Mouse (Mus musculus): Measurements from ENCODE around the gene Irx2. TPM values are rescaled to one million over a fixed set of nuclear protein-coding genes. Genes with fewer than 3 reads are reported as not detected.

Irx2 gene
- polyA plus RNA-seq (2012; rRNA removed) = 3.2 and 6.9 TPM in 2 replicates

DNA sequence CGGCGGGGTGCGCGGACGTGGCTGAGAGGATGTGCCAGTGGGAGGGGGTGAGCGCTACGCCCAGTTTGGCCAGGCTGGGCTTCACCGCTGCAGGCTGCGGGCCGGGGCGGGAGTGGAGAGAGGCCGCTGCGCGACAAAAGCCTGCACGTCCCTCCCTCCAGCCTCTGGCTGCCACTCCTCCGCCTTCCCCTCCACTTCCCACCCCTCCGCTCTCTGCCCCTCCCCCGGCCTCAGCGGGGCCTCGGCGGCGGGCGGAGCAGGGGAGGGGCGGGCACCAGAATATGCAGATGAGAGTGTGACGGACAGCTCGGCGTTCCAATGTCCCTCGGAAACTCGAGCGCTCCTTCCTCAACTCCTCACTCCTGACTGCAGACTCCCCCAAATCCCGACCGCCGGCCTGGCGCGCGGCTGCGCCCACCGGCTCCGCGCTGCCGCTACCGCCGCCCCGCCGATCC lies at the start of gene Irx2:
TSS of gene Irx2 (plus strand) at position 359 of the 455 bp plus-strand sequence.
- DNase-seq (ENCODE audit: low read depth) = no peak

DNA sequence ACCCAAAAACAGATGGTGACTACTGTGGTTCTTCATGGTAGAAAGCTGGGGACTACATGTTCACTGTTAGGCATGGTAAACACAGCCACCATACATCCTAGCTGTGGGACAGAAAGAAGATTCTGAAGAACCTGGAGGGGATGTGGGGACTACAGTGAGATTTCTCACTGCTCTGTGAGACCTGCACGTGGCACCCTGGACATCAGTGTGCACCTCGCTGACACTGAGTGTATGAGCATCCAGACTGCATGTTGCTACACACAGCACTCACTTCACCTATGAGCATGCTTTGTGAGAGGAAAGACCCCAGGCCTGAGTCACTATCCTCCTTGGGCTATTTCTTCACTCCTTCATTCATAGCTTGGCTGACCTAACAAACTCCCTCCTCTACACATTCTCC lies 47.3 kb upstream of the Irx2 start:
- no peak for DNase-seq (ENCODE audit: low read depth)

GRCm38 (mm10) chr13:72592526-72592925 lies 36.1 kb upstream of the Irx2 start:
- no peak for DNase-seq (ENCODE audit: low read depth)

DNA sequence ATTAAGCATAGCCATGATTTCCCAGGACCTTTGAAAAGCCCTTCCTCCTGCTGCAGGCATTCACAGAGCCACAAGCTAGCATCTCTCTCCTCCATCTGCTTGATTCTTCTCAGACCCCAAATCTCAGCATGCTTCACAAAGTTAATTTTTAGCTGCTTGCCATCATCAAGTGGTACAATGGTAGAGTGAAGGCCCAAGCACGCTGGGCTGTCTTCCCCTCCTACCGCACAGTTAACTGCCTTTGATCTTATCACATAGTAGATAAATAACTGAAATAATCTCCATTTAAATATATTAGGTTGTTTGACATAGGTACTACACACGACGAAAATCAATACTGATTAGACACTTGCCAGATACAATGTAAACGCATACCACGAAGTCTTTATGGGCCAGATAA lies 35.3 kb upstream of the Irx2 start:
- DNase-seq (ENCODE audit: low read depth) = no peak

- no peak for DNase-seq (ENCODE audit: low read depth)
These were observed 34.9 kb upstream of the Irx2 start for GRCm38 (mm10) chr13:72593710-72594111.

GRCm38 (mm10) chr13:72599254-72599653 lies 29.4 kb upstream of the Irx2 start:
- no peak for DNase-seq (ENCODE audit: low read depth)

DNA sequence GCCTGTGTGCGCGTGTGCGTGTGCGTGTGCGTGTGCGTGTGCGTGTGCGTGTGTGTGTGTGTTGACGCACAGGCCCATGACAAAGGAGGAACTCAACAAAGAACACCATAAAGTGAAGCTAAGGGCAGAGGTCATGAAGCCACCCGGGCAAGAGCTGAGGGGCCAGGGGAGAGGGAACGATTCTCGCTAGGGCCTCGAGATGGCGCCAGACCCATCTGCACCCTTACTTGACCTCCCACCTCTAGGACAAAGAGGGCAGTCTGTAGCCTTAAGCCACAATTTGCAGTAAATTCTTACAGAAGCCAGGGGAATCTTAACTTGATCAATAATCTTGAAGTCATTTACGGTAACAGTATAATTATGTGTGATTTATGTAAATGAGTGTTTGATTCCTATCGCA lies 19.9 kb upstream of the Irx2 start:
- no peak for DNase-seq (ENCODE audit: low read depth)

GRCm38 (mm10) chr13:72610277-72610676 lies 18.3 kb upstream of the Irx2 start:
- DNase-seq (ENCODE audit: low read depth) = peak; percentile 91

DNA sequence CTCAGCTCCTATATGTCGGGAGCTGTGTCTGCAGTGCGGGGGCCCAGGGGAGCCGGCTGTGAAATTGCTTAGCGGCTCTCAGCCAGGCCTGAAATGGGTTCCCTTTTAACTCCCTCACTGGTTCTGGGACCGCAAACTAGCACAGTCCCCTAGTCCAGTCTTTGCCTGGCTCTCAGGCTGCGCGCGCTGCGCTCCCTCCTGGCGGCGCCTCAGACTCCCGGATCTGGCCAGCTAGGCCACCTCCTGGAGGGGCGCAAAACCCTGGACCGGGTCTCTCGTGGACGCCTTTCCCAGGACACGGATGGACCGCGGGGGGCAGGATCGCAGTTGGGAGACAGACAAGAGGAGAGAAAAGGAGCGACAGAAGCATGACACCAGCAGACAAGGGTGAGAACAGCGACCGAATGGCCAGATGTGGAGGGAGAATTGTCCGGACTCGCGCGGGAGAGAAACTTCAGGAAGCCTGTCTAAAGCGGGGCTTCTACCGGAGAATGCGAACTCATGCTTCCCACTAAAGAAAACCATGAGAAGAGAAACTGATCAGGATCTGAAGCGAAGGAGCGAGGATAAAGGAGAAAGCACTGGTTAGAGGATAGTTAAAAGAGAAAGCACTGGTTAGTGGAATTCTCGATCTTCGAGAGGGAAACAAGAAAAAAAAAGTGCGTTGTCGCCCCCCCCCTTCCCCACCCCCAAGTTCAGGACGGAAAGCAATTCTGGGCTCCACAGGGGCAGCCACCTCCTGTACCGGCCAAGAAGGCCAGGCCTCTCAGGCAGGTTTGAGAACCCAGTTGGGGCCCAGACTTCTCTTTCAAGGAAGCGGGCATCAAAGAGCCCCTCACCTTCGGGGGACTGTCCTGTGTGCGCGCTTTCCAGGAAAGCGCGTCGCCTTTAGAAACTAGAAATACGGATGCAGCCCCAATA lies 4.4 kb upstream of the Irx2 start:
- no peak for DNase-seq (ENCODE audit: low read depth)

DNA sequence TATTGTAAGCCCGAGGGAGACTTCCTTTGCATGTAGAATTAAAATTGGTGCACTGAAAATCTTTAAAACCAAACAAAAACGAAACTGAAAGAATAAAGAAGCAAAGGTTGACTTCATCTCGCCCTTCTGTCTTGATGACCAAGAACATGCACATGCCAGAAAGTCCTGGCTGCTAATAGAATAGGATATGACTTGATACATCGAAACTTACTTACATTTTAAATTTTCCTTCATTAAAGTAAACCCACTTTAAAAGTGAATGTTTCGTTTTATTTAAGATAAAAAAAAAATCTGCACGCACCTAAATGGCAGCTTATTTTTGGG lies 3.8 kb upstream of the Irx2 start:
- DNase-seq (ENCODE audit: low read depth) = no peak

GRCm38 (mm10) chr13:72625236-72625950 lies 3.2 kb upstream of the Irx2 start:
- DNase-seq (ENCODE audit: low read depth) = no peak

DNA sequence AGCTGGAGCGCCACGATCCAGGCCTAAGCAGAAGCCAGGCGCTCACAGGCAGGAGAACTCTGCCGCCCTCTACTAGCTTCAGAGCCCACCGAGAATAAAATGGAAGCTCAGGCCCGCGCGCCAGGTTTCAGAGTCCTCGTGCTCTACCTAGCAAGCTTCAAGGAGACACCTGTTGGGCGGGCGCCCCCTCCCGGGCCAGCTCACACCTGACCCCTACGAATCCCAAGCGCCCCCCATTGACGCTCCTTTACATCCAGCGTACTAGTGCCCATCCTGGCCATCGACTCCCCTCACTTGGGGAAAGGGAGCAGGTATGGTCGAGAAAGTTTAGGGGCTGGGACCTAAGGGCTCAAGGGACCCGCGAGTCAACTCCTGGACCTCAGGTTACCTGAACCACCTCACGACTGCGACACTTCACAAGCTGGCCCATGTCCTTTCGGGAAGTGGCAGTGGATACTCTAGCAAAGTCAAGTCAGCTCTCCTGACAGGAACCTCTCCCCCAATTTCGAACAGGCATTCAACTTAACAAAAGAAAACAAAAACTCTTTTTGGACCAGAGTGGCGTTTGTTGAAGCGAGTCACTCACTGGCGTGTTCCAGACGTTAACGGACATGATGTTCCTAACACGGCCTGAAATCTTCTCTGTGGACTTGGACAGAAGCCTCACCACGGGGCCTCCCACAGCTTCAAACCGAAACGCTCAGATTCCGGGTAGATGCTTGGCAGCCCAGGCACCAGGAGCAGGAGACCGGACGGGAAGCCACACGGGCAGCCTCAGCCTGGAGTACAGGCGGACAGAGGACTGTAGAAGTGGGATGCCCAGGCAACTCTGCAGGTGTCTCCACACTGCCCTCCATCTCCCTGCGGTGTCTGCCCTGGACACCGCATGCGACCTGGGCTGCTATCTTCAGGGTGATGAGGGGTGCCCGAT lies 964 bp upstream of the Irx2 start:
- no peak for DNase-seq (ENCODE audit: low read depth)

- no peak for DNase-seq (ENCODE audit: low read depth)
These were observed 463 bp downstream of the Irx2 start for GRCm38 (mm10) chr13:72628935-72629631.

DNA sequence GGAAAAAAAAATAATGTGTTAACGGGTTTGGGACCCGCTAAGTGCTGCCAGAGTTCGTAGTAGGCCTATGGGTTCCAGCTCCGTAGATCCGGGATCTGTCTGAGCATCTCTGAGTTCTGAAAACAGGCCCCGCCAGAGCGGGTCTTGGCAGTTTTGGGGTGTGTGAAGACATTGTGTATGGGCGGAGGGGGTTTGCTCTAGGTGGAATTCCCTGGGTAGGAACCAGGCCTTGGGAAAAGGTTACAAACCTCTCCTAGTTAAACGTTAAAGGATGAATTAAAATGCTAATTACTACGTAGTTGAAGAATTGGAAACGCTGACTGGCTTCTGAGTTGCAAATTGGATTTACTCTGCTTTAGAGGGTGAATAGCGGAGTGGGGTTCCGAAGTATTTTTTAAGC lies 1.2 kb downstream of the Irx2 start:
- no peak for DNase-seq (ENCODE audit: low read depth)

DNA sequence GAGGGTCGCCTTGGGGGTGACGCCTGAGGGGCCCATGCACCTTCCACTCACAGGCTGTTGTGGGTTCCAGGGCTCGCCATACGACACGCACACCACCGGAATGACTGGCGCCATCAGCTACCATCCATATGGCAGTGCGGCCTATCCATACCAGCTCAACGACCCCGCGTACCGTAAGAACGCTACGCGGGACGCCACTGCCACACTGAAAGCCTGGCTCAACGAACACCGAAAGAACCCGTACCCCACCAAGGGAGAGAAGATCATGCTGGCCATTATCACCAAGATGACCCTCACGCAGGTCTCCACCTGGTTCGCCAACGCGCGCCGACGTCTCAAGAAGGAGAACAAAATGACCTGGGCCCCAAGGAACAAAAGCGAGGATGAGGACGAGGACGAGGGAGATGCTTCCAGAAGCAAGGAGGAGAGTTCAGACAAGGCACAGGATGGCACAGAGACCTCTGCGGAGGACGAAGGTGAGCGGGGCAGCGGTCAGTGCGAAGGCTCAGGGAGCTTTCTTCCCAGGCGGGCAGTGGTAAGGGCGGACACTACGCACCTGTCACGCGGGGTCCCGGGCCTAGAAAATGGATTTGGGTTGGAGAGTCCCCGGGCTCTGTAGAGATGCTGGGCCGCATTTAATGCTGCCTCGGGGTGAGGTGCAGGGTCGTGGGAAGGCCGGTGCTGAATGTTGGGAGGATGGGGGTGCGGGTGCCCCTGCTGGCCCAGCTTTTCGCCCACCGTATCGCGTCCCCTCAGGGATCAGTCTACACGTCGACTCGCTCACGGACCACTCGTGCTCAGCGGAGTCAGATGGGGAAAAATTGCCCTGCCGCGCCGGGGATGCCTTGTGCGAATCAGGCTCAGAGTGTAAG lies 2.1 kb downstream of the Irx2 start:
- no peak for DNase-seq (ENCODE audit: low read depth)

- DNase-seq (ENCODE audit: low read depth) = no peak
These were observed 2.9 kb downstream of the Irx2 start for GRCm38 (mm10) chr13:72631373-72632021.

GRCm38 (mm10) chr13:72632361-72632760 lies 3.7 kb downstream of the Irx2 start:
- no peak for DNase-seq (ENCODE audit: low read depth)

- no peak for DNase-seq (ENCODE audit: low read depth)
These were observed 4.5 kb downstream of the Irx2 start for GRCm38 (mm10) chr13:72633097-72633496.

- DNase-seq (ENCODE audit: low read depth) = no peak
These were observed 6.2 kb downstream of the Irx2 start for GRCm38 (mm10) chr13:72634752-72635315.
